Mouse (Mus musculus) frontal cortex, postnatal 25 days (tissue): ENCODE data around the gene Vmn1r45.
"Not testable (repeated sequence)": the region's sequence is repeated elsewhere in the genome, so short reads cannot be mapped to it uniquely, and the experiment has no call there.

Experiments used
- DNase-seq, 2 experiments: peaks; one replicate each; pipeline ENCODE4 v3.0.0; 2022; ENCODE audit warnings: low spot score in 2 of 2

Gene Vmn1r45

DNA sequence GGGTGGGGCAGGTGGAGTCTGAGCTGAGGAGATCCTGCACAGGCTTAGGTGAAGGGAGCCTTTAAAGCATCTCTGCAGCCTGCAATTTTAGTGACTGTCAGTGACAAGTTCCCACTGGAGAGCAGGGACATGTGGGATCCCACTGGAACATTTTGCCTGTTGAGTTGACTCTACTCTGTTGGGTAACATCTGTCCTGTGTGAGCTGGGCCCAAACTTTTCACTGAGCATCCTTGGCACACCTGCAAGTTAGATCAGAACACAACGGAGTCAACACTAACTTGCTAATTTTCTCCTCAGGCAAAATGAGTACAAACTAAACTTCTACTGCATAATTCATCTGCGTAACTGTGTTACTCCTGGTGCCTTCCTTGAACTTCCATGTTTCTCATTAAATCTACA is at the start of gene Vmn1r45:
Gene Vmn1r45 (minus strand): TSS at position 101 of the 400 bp plus-strand sequence.
- not testable (repeated sequence) for DNase-seq

GRCm38 (mm10) chr6:89985989-89986388 is 45.6 kb upstream of the Vmn1r45 start:
- DNase-seq = no peak

DNA sequence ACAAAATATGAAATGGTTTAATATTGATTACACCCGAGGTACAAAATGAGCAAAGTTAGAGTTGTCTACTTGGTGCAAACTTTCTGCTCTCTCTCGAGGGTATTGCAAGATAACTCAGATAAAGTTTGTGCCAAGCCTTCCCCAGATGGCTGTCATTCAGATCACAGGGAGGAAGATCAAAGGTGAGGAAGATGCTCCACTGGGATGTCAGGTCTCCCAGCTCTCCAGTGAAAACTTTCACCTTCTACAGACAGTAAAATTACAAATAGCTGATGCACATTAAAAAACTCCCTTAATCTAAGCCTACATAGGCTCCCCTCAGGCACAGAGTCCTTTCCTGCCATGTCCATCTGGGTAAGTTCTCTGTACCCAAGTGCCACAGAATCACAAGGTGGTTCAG is 28.6 kb upstream of the Vmn1r45 start, which contains the start of gene Vmn1r46:
Gene Vmn1r46 (plus strand): TSS at position 301 of the 400 bp plus-strand sequence.
- no peak for DNase-seq

GRCm38 (mm10) chr6:89966341-89966740 is 25.9 kb upstream of the Vmn1r45 start:
- DNase-seq = no peak

DNA sequence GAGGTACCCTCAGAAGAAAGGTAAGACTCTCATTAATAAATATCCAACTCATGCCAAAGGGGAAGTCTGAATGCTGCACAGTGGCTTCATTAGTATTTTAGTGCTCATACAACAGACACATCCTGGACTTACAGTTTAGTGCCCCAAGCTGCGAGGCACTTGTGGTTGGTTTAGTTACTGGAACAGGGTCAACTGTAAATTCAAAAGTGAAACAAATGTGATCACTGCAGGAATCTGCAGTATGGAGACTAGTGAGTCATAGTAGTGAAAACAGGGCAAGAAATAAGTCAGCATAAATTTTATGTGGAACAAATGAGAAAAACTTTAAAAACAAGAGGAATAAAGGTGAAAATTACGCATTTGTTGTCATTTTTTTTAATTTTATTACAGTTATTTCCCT is 13.2 kb upstream of the Vmn1r45 start:
- no peak for DNase-seq

DNA sequence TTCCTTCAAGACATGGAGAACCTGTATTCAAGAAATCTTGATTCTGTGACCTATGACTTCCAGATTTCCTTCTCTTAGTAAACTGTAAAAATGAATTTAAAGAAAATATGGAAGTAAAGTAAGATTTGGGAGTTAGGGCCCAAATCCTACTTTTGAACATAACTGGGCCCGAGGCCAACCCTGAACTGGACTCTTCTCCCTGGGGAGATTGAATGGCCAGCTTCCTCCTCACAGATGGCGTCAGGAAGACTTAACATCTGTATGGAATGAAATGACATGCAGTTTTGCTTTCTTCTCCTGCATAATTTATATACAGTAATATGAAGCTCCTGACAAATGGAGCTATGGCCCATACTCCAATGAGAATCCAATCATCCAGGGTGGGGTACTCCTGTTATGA is 528 bp upstream of the Vmn1r45 start:
- no peak for DNase-seq

DNA sequence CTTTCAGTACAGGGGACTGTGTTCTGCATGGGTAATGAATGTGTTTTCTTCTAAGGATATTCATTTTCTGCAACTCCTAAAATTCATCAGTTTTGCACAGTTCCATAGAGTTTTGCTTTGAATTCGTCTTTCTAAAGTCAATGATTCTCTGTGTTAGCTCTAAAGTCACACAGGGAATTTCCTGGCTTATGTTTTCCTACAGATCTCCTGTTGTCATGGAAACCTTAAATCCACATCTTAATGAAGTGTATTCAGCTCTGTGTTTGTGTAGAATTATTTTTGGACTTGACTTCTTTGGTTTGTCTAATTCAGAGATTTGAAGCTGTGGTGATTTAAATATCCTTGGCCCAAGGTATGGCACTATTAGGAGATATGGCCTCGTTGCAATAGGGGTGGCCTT is 56.6 kb downstream of the Vmn1r45 start:
- no peak for DNase-seq

DNA sequence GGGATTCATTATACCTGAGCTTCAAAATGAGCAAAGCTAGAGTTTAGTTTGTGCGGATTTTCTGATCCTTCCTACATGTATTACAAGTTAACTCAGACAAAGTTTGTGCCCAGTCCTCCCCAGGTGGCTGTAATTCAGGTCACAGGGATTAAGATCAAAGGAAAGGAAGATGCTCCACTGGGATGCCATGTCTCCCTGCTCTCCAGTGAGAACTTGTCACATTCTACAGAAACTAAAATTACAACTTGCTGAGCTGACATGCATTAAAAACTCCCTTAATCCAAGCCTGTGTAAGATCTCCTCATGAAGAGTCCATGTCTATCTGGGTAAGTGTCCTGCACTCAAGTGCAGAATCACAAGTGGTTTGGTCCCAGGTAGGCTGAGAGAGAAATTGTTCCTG is 57.0 kb downstream of the Vmn1r45 start, which contains the start of gene Vmn1r44:
Gene Vmn1r44 (plus strand): TSS at position 301 of the 400 bp plus-strand sequence.
- DNase-seq = no peak
